Comparison of ENCODE assay signal across 16 mouse cellular contexts in the genomic region with DNA sequence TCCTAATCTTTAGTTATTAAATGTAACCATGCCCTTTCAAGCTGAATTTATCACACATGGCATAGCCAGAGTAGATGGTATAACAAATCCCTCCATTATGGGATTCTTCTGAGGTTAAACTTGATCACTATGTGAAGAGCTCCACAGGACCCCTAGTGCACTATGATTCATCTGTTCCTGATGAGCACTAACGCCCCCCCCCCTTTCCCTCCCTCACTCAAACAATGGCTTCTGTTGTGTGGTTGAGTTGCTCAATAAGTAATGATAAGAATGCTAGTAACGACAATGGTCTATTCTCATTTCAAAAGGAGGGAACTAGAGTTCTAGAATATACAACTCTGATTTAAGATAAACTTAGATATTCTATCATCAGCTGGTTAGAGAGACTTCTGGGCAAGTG.
"Had no signal": no experiment of that assay in that cellular context is flagged by ENCODE, and none has a peak within 500 bp of the region (broad histone marks: within the 10 kb centered on the region; RNA-seq: fewer than 3 reads in every experiment).

No protein-coding gene starts in this region.

- H3K27me3 ChIP-seq: neural tube, embryonic 12.5 days; neural tube, embryonic 13.5 days; neural tube, embryonic 15.5 days; stomach, embryonic 15.5 days had no signal

- H3K27ac ChIP-seq: neural tube, embryonic 12.5 days; neural tube, embryonic 13.5 days; neural tube, embryonic 15.5 days; stomach, embryonic 15.5 days; stomach, postnatal 0 days had no signal

- H3K4me1 ChIP-seq: stomach, embryonic 15.5 days had no signal

- H3K9ac ChIP-seq: neural tube, embryonic 12.5 days; neural tube, embryonic 13.5 days; neural tube, embryonic 15.5 days; stomach, embryonic 15.5 days had no signal

- H3K4me3 ChIP-seq: neural tube, embryonic 12.5 days; neural tube, embryonic 13.5 days; neural tube, embryonic 15.5 days; stomach, embryonic 15.5 days had no signal

- DNase-seq: right cerebral cortex, adult 18-20 months; right cerebral cortex, postnatal 14 days; right cerebral cortex, postnatal 25 days; right cerebral cortex, postnatal 4 days; spleen, adult 18-20 months; thymus, adult 18-20 months; thymus, adult 2 months; thymus, postnatal 14 days; thymus, postnatal 25 days; thymus, postnatal 36 days; thymus, postnatal 4 days had no signal

- H3K36me3 ChIP-seq: neural tube, embryonic 12.5 days; neural tube, embryonic 13.5 days; neural tube, embryonic 15.5 days; stomach, embryonic 15.5 days had no signal

- H3K9me3 ChIP-seq: neural tube, embryonic 12.5 days; neural tube, embryonic 13.5 days; neural tube, embryonic 15.5 days; stomach, embryonic 15.5 days had no signal

- H3K4me2 ChIP-seq: neural tube, embryonic 12.5 days; neural tube, embryonic 13.5 days; neural tube, embryonic 15.5 days; stomach, embryonic 15.5 days had no signal
